Mouse (Mus musculus): Measurements from ENCODE around the gene Itga1. TPM values are rescaled to one million over a fixed set of nuclear protein-coding genes. Genes with fewer than 3 reads are reported as not detected.

Gene Itga1
- 1 to 10 TPM; 5.6 to 6.7 TPM for total RNA-seq (2021)
- long read RNA-seq, experiment 1, full-length matches to known transcripts: 3 of 6 reads
- long read RNA-seq, experiment 1, partial matches to known transcripts: 1 of 6 reads
- long read RNA-seq, experiment 1, other reads (novel, unspliced or antisense): 2 of 6 reads
- long read RNA-seq, experiment 2, full-length matches to known transcripts: 1 of 3 reads
- long read RNA-seq, experiment 2, partial matches to known transcripts: 1 of 3 reads
- long read RNA-seq, experiment 2, other reads (novel, unspliced or antisense): 1 of 3 reads

DNA sequence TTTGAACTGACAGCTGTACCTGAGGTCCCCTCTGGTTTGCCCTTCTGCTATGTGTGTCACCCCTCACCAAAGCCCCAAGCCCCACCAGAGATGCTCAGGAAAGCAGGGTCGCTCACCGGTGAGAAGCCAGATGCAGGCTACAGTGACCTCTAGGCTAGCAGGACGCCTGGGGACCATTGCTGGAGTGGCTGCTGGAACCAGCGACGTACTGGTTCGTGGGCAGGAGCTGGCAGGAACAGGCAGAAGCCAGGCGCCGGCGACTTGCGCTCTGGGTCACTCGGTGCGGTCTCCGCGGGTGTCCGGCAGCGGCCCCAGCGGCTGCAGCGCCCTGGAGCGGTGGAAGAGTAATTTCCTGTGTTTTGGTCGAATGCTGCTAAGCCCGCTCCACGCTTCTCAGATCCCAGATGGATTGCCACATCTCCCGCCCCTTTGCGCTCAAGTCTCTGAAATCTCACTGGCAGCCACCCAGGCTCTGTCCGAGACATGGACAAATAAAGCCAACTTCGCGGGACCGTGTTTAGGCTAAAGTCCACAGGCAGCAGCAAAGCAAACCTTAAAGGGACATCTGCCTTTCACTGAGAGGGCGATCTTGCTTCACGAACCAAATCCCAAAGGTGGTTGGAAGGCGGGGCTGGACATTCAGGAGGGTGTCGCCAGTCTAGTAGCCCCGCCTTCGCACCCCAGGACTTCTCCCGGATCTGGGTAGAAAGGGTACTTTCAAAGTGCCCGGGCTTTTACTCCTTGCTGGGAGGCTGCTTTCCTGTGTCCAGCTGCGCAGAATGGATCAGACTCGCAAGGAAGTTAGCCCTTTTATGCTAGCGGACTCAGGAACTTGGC lies at the start of gene Itga1, which contains the start of gene Gm49395:
Itga1 (minus strand) TSS at position 610 of the 837 bp plus-strand sequence.
Gm49395 (minus strand) TSS at position 567 of the 837 bp plus-strand sequence.
- DNase-seq (ENCODE audit: low spot score in 2 of 2): peak; percentile 11 to 27

DNA sequence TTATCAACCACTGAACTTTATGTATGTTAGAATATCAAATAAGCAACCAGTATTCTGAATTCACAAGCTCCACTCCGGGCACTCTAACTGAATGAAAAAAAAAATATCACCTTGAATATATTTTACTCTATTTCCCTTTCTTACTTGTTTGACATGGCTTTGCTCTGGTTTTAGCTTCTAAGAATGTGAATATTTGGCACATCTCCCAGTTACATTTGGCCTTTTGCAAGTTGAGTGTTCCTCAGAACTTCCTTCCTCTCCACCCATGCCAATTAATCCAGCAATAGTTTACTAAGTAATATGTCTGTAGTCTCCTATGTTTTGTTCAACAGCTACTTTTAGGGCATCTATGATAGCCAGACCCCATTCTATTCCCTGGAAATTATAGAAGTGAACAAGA lies 48.8 kb upstream of the Itga1 start:
- no peak for DNase-seq (ENCODE audit: low spot score in 2 of 2)

GRCm38 (mm10) chr13:115149849-115150248 lies 48.1 kb upstream of the Itga1 start:
- DNase-seq (ENCODE audit: low spot score in 2 of 2): no peak

GRCm38 (mm10) chr13:115143575-115143974 lies 41.8 kb upstream of the Itga1 start:
- no peak for DNase-seq (ENCODE audit: low spot score in 2 of 2)

DNA sequence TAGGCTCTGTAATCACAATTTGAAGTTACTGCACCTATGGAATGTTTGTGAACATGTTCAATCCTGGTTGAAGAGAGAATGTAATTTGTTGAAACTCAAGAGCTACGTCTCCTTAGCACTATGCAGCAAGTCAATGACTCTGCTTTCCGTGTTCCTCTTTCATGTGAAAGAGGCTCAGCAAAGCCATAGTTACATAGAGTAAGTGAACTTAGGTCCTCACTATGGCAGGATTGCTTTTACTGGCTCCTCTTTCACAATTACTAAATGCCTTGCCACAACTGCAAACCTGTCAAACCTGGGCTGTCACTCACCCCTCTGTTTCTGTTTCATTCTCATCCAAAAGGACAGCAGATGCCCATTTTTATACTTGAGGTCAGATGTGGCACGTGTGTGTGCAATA lies 40.3 kb upstream of the Itga1 start:
- DNase-seq (ENCODE audit: low spot score in 2 of 2): no peak

DNA sequence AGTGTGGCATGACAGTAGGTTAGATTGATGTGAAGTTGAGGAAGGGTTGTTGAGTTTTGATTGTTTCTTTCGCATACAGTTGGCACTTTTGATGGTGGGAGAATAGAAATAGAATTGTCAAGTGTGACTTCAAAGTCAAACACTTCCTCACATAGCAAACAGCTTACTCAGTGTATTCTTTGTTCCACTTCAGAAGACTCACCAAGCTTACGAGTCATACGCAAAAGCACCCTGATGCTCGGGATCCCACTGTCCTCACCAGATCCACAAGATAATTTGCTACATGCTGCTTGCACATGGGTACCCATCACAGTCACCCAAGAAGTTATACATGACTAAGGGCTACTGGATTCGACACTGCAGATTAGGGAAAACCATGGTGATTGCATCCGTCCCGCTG lies 36.7 kb upstream of the Itga1 start:
- DNase-seq (ENCODE audit: low spot score in 2 of 2): no peak

- no peak for DNase-seq (ENCODE audit: low spot score in 2 of 2)
Observed at GRCm38 (mm10) chr13:115136761-115137160, 35.0 kb upstream of the Itga1 start.

DNA sequence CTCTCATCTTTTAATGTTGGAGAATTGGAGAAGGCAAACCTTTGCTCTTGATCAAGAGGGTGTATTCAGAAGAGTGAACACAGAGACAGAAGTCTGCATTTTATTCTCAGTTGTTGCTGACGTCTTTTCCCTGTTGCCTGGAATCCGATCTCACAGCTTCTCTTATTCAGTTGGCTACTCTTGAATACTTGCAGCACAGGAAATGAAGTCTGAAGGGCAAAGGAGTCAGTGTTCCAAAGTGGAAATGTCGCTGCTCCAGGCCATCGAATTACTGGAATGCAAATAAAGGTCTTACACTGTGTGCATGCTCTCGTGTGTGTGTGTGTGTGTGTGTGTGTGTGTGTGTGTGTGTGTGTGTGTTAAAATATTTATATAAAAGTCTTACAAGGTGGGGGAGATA lies 30.7 kb upstream of the Itga1 start:
- DNase-seq (ENCODE audit: low spot score in 2 of 2): no peak

DNA sequence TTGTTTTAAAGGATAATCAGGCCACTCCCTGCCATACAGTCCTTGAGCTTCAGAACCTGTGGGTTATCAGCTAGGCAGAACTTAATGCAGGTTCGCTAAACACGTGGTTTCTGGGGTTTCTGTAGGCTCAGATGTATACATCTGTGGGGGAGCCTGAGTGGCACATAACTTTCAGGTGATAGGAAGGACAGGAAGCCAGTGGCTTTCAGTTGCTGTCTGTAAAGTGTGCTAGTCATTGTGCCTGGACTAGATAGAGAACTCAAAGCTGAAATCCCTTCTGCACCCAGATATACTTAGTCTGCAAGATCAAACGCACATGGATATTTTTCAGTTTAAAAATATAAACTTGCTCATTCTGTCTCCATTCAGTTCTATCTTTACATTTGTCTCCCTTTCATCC lies 29.6 kb upstream of the Itga1 start:
- DNase-seq (ENCODE audit: low spot score in 2 of 2): no peak

GRCm38 (mm10) chr13:115130035-115130434 lies 28.3 kb upstream of the Itga1 start:
- no peak for DNase-seq (ENCODE audit: low spot score in 2 of 2)

DNA sequence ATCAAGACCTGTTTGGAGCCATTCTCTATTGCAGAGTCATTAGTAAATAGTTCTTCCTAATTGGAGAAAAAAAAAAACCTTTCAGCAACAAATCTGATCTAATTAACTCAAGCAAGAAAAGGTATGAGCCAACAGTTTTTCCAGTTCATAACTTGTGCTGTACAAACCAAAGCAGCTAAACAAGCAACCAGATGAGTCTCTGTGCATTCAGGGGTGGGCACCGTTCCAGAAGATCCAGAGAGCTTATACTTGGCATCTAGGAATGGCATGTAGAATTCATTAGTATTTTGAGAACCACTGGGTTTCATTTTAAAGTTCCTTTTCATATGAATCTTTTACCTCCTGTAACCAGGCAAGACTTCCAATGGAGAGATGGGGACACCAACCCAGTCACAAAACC lies 26.1 kb upstream of the Itga1 start:
- no peak for DNase-seq (ENCODE audit: low spot score in 2 of 2)

- no peak for DNase-seq (ENCODE audit: low spot score in 2 of 2)
Observed at GRCm38 (mm10) chr13:115126534-115126933, 24.8 kb upstream of the Itga1 start.

DNA sequence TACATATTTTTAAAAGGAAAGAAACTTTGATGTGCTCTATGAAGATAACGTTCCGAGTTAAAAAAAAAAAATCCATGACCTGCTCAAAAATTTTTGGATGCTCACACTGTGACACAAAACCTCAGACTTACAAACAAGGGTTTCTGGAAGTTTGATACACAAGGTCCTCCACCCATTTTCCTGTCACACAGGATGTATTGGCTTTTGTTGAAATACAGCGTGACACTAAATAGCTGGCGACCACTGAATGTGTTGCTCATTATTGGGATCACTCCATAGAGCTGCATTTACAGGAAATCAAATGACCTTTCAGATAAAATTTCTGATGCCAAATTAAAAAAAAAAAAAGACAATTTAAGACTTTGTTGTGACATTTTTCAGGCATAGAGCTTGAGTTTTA lies 23.4 kb upstream of the Itga1 start:
- DNase-seq (ENCODE audit: low spot score in 2 of 2): no peak

DNA sequence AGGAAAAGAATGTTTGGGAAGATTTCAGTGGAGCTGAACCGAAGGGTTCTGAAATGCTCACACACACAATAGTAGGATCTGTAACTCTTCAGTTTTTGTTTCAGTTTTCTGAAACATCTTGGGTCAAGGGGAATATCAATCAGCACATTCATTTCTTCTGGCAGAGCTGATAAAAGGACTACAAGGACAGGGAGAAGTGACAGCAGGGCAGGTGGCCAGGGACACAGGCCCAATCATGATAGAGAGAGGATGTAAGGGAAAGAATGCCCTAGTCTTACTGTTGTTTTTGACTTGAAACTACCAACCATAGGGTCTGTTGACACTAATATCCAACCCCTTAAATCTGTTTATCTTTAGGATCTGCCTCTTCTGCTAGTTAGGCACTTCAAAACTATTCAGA lies 22.8 kb upstream of the Itga1 start:
- no peak for DNase-seq (ENCODE audit: low spot score in 2 of 2)

DNA sequence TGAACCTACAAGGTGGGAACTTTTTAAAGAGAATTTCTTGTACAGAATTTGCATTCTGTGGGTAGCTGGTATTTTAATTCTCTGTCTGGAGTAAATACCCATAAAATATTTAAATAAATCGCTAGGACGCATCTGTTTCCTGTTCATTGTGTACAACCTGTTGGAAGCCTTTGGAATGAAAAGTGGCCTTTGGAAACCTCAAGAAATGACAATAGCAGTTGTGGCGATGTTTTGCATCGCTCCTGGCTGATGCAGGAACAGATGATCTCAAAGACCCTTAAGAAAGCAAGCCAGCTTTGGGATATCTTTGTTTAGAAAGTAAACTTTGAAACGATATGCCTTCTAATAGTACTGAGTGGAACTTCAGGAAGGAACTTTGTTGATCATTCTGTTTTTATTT lies 17.0 kb upstream of the Itga1 start:
- no peak for DNase-seq (ENCODE audit: low spot score in 2 of 2)

DNA sequence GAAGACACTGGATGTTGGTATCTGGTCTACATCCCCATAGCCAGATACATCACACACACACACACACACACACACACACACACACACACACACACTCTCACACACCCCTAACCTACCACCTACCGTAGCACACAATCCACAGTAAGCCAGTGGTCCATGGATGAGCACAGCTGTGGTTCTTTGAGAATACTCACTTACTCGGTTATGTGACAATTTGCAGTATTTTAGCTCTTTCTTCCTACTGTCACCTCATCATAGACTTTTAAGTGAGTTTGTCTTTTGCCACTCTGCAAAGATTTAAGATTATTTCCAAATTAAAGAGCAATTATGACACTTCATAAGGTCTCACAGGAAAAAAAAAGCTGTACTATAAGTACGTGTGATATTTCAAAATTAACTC lies 16.4 kb upstream of the Itga1 start:
- no peak for DNase-seq (ENCODE audit: low spot score in 2 of 2)

DNA sequence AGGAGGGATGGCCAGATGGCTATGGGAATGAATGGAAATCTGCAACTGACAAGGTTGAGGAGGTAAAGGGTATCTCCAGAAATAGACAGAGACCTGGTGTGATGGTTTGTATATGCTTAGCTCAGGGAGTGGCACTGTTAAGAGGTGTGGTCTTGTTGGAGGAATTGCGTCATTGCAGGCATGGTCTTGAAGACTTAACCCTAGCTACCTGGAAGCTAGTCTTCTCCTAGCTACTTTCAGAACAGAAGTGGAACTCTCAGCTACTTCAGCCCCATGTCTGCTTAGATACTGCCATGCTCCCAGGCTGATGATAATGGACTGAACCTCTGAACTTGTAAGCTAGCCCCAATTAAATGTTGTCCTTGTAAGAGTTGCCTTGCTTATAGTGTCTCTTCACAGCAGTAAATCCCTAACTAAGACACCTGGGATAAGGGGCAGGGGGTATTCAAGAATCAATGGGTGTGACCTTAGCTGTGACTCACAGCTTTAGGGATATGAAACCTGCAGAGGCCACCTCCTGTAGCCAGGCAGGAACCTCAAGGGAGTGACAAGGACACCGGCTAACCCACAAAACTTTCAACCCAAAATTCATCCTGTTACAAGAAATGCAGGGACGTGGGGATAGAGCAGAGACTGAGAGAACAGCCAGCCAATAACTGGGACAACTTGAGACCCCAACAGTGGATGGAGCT lies 15.3 kb upstream of the Itga1 start:
- no peak for DNase-seq (ENCODE audit: low spot score in 2 of 2)

DNA sequence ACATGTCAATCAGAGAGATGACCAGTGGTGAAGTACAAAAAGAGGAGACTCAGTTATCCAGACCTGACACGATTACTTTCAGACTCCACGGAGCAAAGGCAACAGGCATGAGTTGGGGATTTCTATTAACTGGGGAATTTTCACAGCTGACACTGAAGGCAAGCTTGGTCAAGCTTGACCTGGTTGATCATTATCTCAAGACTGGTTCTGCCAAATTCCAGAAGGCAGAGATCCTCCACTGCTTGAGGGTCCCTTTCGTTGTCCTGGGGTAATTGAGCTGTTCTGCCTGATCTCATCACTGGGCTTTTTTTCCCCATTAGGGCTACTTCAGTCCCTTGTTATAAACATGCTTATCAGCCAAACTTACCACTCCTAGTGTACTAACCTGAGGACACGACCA lies 7.9 kb upstream of the Itga1 start:
- DNase-seq (ENCODE audit: low spot score in 2 of 2): no peak

GRCm38 (mm10) chr13:115107436-115107835 lies 5.7 kb upstream of the Itga1 start:
- DNase-seq (ENCODE audit: low spot score in 2 of 2): no peak

- no peak for DNase-seq (ENCODE audit: low spot score in 2 of 2)
Observed at GRCm38 (mm10) chr13:115106183-115106582, 4.4 kb upstream of the Itga1 start.

GRCm38 (mm10) chr13:115102754-115103153 lies 990 bp upstream of the Itga1 start:
- DNase-seq (ENCODE audit: low spot score in 2 of 2): no peak

Measured in left cerebral cortex, adult 18-20 months (tissue).